Comparison of ENCODE assay signal across 29 mouse cellular contexts in genomic region chr13:84299445-84300053, GRCm38 (mm10).
DNase-seq lines count a peak whose midpoint lies in the region; ATAC-seq lines count a peak whose summit lies in the region.
"Had no signal": no experiment of that assay in that cellular context is flagged by ENCODE, and none has a peak within 500 bp of the region (broad histone marks: within the 10 kb centered on the region; RNA-seq: fewer than 3 reads in every experiment).

No protein-coding gene starts in this region.

- no peak overlapping the region for H3K4me3 ChIP-seq in forebrain, embryonic 10.5 days
- no peak overlapping the region for H3K4me3 ChIP-seq in forebrain, embryonic 12.5 days (replicated peaks)
- H3K4me3 ChIP-seq in embryonic facial prominence, embryonic 10.5 days = no peak overlapping the region
- H3K4me3 ChIP-seq in embryonic facial prominence, embryonic 15.5 days (replicated peaks) = no peak overlapping the region
- H3K4me3 ChIP-seq in limb, embryonic 13.5 days = no peak overlapping the region
- no peak overlapping the region for H3K4me3 ChIP-seq in hindbrain, embryonic 14.5 days (replicated peaks; ENCODE audit: low read length)
- H3K4me3 ChIP-seq: heart, adult 2 months; heart, embryonic 12.5 days; hindbrain, embryonic 15.5 days; kidney, embryonic 15.5 days; layer of hippocampus, adult 2 months; left cerebral cortex, adult 2 months; lung, embryonic 15.5 days; midbrain, embryonic 12.5 days; neural tube, embryonic 13.5 days had no signal

- ATAC-seq in forebrain, embryonic 12.5 days (ENCODE audit: low FRiP score) = no peak
- ATAC-seq in embryonic facial prominence, embryonic 15.5 days (ENCODE audit: insufficient number of reproducible peaks, low FRiP score, low TSS enrichment, low read depth) = no peak
- ATAC-seq in limb, embryonic 13.5 days (ENCODE audit: low FRiP score, low read depth) = peak; percentile 54; the same call in 1 of the 2 replicates
- no peak for ATAC-seq in hindbrain, embryonic 14.5 days (ENCODE audit: low FRiP score)
- ATAC-seq: forebrain, postnatal 0 days had no signal

- H3K9me3 ChIP-seq in forebrain, embryonic 10.5 days = no peaks in the 10 kb centered on the region
- no peaks in the 10 kb centered on the region for H3K9me3 ChIP-seq in forebrain, embryonic 12.5 days
- H3K9me3 ChIP-seq in embryonic facial prominence, embryonic 10.5 days = no peaks in the 10 kb centered on the region
- H3K9me3 ChIP-seq in embryonic facial prominence, embryonic 15.5 days (replicated peaks) = no peaks in the 10 kb centered on the region
- no peaks in the 10 kb centered on the region for H3K9me3 ChIP-seq in limb, embryonic 13.5 days
- no peaks in the 10 kb centered on the region for H3K9me3 ChIP-seq in hindbrain, embryonic 14.5 days (ENCODE audit: control insufficient read depth, low read length)
- H3K9me3 ChIP-seq: heart, embryonic 12.5 days; hindbrain, embryonic 15.5 days; kidney, embryonic 15.5 days; lung, embryonic 15.5 days; midbrain, embryonic 12.5 days; neural tube, embryonic 13.5 days had no signal

- H3K4me1 ChIP-seq in forebrain, embryonic 10.5 days = peaks cover 7% of the 10 kb centered on the region
- H3K4me1 ChIP-seq in forebrain, embryonic 12.5 days = no peaks in the 10 kb centered on the region
- peaks cover 8% of the 10 kb centered on the region for H3K4me1 ChIP-seq in embryonic facial prominence, embryonic 10.5 days
- 0 out of 2 replicates have a peak, but pooled peaks cover 3% of the 10 kb centered on the region for H3K4me1 ChIP-seq in embryonic facial prominence, embryonic 15.5 days
- peaks cover 9% of the 10 kb centered on the region; the same call in 1 of the 2 replicates for H3K4me1 ChIP-seq in limb, embryonic 13.5 days
- H3K4me1 ChIP-seq in hindbrain, embryonic 14.5 days (replicated peaks; ENCODE audit: control insufficient read depth, insufficient read depth, low read length) = no peaks in the 10 kb centered on the region
- H3K4me1 ChIP-seq: heart, embryonic 12.5 days; hindbrain, embryonic 15.5 days; kidney, embryonic 15.5 days; lung, embryonic 15.5 days; midbrain, embryonic 12.5 days; neural tube, embryonic 13.5 days had no signal

- H3K27me3 ChIP-seq in forebrain, embryonic 10.5 days (ENCODE audit: poor library complexity, severe bottlenecking) = no peaks in the 10 kb centered on the region
- no peaks in the 10 kb centered on the region for H3K27me3 ChIP-seq in forebrain, embryonic 12.5 days
- H3K27me3 ChIP-seq in embryonic facial prominence, embryonic 10.5 days (replicated peaks; ENCODE audit: low read depth, poor library complexity, severe bottlenecking) = no peaks in the 10 kb centered on the region
- H3K27me3 ChIP-seq in embryonic facial prominence, embryonic 15.5 days = no peaks in the 10 kb centered on the region
- H3K27me3 ChIP-seq in limb, embryonic 13.5 days = no peaks in the 10 kb centered on the region
- no peaks in the 10 kb centered on the region for H3K27me3 ChIP-seq in hindbrain, embryonic 14.5 days (ENCODE audit: control insufficient read depth, insufficient read depth, low read length)
- H3K27me3 ChIP-seq: heart, embryonic 12.5 days; hindbrain, embryonic 15.5 days; kidney, embryonic 15.5 days; lung, embryonic 15.5 days; midbrain, embryonic 12.5 days; neural tube, embryonic 13.5 days had no signal

- no peak overlapping the region for H3K4me2 ChIP-seq in forebrain, embryonic 12.5 days
- H3K4me2 ChIP-seq in embryonic facial prominence, embryonic 15.5 days (replicated peaks) = no peak overlapping the region
- H3K4me2 ChIP-seq in limb, embryonic 13.5 days (replicated peaks) = no peak overlapping the region
- H3K4me2 ChIP-seq in hindbrain, embryonic 14.5 days (replicated peaks) = no peak overlapping the region
- H3K4me2 ChIP-seq: heart, embryonic 12.5 days; hindbrain, embryonic 15.5 days; kidney, embryonic 15.5 days; liver, embryonic 11.5 days; lung, embryonic 15.5 days; midbrain, embryonic 12.5 days; neural tube, embryonic 13.5 days had no signal

- H3K27ac ChIP-seq in forebrain, embryonic 10.5 days = peak overlapping the region; percentile 40; the same call in 1 of the 2 replicates
- H3K27ac ChIP-seq in forebrain, embryonic 12.5 days = no peak overlapping the region
- H3K27ac ChIP-seq in embryonic facial prominence, embryonic 10.5 days (replicated peaks) = no peak overlapping the region
- H3K27ac ChIP-seq in embryonic facial prominence, embryonic 15.5 days (replicated peaks) = peak overlapping the region; percentile 55; the same call in 1 of the 2 replicates
- H3K27ac ChIP-seq in limb, embryonic 13.5 days = peak overlapping the region; percentile 33; the same call in 1 of the 2 replicates
- H3K27ac ChIP-seq in hindbrain, embryonic 14.5 days = no peak overlapping the region
- H3K27ac ChIP-seq: heart, adult 2 months; hindbrain, embryonic 15.5 days; kidney, embryonic 15.5 days; layer of hippocampus, adult 2 months; left cerebral cortex, adult 2 months; lung, embryonic 15.5 days; midbrain, embryonic 12.5 days; neural tube, embryonic 13.5 days; stomach, postnatal 0 days had no signal

- DNase-seq in forebrain, embryonic 10.5 days (ENCODE audit: extremely low spot score, low spot score) = no peak
- peak; percentile 20 for DNase-seq in embryonic facial prominence, embryonic 10.5 days (ENCODE audit: low spot score)
- no peak for DNase-seq in lung, postnatal 36 days
- no peak for DNase-seq in adrenal gland, adult 18-20 months (ENCODE audit: low spot score in 2 of 2)
- DNase-seq in hindbrain, embryonic 14.5 days (ENCODE audit: low spot score) = no peak
- DNase-seq: adrenal gland, postnatal 25 days; cerebellum, adult 11-12 months; cerebellum, adult 9-11 months; forebrain, postnatal 0 days; heart, adult 2 months; heart, postnatal 4 days; kidney, adult 18-20 months; kidney, postnatal 36 days; right cerebral cortex, postnatal 4 days; thymus, adult 18-20 months; thymus, postnatal 36 days had no signal

- no peak overlapping the region for H3K9ac ChIP-seq in forebrain, embryonic 12.5 days
- H3K9ac ChIP-seq in embryonic facial prominence, embryonic 15.5 days = no peak overlapping the region
- no peak overlapping the region for H3K9ac ChIP-seq in limb, embryonic 13.5 days
- H3K9ac ChIP-seq in hindbrain, embryonic 14.5 days = no peak overlapping the region
- H3K9ac ChIP-seq: forebrain, postnatal 0 days; heart, embryonic 12.5 days; hindbrain, embryonic 15.5 days; kidney, embryonic 15.5 days; lung, embryonic 15.5 days; midbrain, embryonic 12.5 days; neural tube, embryonic 13.5 days had no signal

- H3K36me3 ChIP-seq in forebrain, embryonic 10.5 days (replicated peaks) = peaks cover 58% of the 10 kb centered on the region
- peaks cover 39% of the 10 kb centered on the region for H3K36me3 ChIP-seq in forebrain, embryonic 12.5 days (replicated peaks)
- H3K36me3 ChIP-seq in embryonic facial prominence, embryonic 10.5 days (replicated peaks) = peaks cover 46% of the 10 kb centered on the region
- peaks cover 15% of the 10 kb centered on the region for H3K36me3 ChIP-seq in embryonic facial prominence, embryonic 15.5 days
- H3K36me3 ChIP-seq in limb, embryonic 13.5 days = peaks cover 29% of the 10 kb centered on the region
- H3K36me3 ChIP-seq in hindbrain, embryonic 14.5 days (replicated peaks; ENCODE audit: control insufficient read depth, insufficient read depth) = peaks cover 28% of the 10 kb centered on the region

- 80% methylated on average over 2 of the region's 2 CpGs for WGBS in forebrain, embryonic 10.5 days
- WGBS in forebrain, embryonic 12.5 days = 64% methylated on average over 2 of the region's 2 CpGs
- WGBS in embryonic facial prominence, embryonic 10.5 days = 39% methylated on average over 2 of the region's 2 CpGs
- 30% methylated on average over 2 of the region's 2 CpGs for WGBS in embryonic facial prominence, embryonic 15.5 days
- WGBS in limb, embryonic 13.5 days = 21% methylated on average over 2 of the region's 2 CpGs
- 93% methylated on average over 2 of the region's 2 CpGs for WGBS in hindbrain, embryonic 14.5 days

Comparison
In these comparisons a context has a peak if more than half of its experiments do, and no peak if none do; other contexts are left out.
1. H3K27ac ChIP-seq: peak in forebrain, embryonic 10.5 days (single experiment), embryonic facial prominence, embryonic 15.5 days (single experiment) and limb, embryonic 13.5 days (single experiment); none in forebrain, embryonic 12.5 days (single experiment), embryonic facial prominence, embryonic 10.5 days (single experiment) and hindbrain, embryonic 14.5 days (single experiment).